ENCODE assay signal across 36 mouse cellular contexts in genomic region chr9:119130692-119131091, GRCm38 (mm10). TPM values are rescaled to one million over a fixed set of nuclear protein-coding genes. Genes with fewer than 3 reads are reported as not detected.
DNase-seq lines count a peak whose midpoint lies in the region; ATAC-seq and TF ChIP-seq lines count a peak whose summit lies in the region.
"Had no signal": no experiment of that assay in that cellular context is flagged by ENCODE, and none has a peak within 500 bp of the region (broad histone marks: within the 10 kb centered on the region; RNA-seq: fewer than 3 reads in every experiment).

No protein-coding gene starts in this region.

- no peaks in the 10 kb centered on the region; the same call in 1 of the 2 replicates for H3K4me1 ChIP-seq in kidney, adult 2 months (ENCODE audit: control insufficient read depth, insufficient read depth, low read length)
- no peaks in the 10 kb centered on the region for H3K4me1 ChIP-seq in kidney, postnatal 0 days (replicated peaks; ENCODE audit: insufficient read depth, low read length)
- H3K4me1 ChIP-seq in kidney, embryonic 14.5 days (ENCODE audit: control insufficient read depth, insufficient read depth, low read length): 0 out of 2 replicates have a peak, but pooled peaks cover 4% of the 10 kb centered on the region
- 0 out of 4 replicates have a peak, but pooled peaks cover 0 to 4% of the 10 kb centered on the region in 2 experiments for H3K4me1 ChIP-seq in MEL (ENCODE audit: control insufficient read depth in 1 of 2, insufficient read depth in 2 of 2, low read length in 2 of 2)
- H3K4me1 ChIP-seq: embryonic facial prominence, embryonic 12.5 days; embryonic facial prominence, embryonic 15.5 days; hindbrain, embryonic 12.5 days; hindbrain, embryonic 15.5 days had no signal

- peak; percentile 19; the same call in 1 of the 2 replicates for ATAC-seq in kidney, postnatal 0 days (replicated peaks; ENCODE audit: low FRiP score, low read depth)
- ATAC-seq in kidney, embryonic 14.5 days (ENCODE audit: low FRiP score, low TSS enrichment): no peak
- ATAC-seq: activated CD4-positive, CD25-positive, alpha-beta regulatory T cell, adult 4 months; forebrain, embryonic 14.5 days; forebrain, postnatal 0 days had no signal

- no peak overlapping the region for H3K4me2 ChIP-seq in kidney, postnatal 0 days (ENCODE audit: low read length)
- no peak overlapping the region for H3K4me2 ChIP-seq in kidney, embryonic 14.5 days (replicated peaks; ENCODE audit: low read depth, low read length)
- H3K4me2 ChIP-seq: embryonic facial prominence, embryonic 12.5 days; embryonic facial prominence, embryonic 15.5 days; heart, embryonic 11.5 days; hindbrain, embryonic 12.5 days; hindbrain, embryonic 15.5 days had no signal

- H3K9ac ChIP-seq in kidney, postnatal 0 days (ENCODE audit: low read depth, low read length): no peak overlapping the region
- H3K9ac ChIP-seq in kidney, embryonic 14.5 days (ENCODE audit: low read depth, low read length): no peak overlapping the region
- no peak overlapping the region for H3K9ac ChIP-seq in MEL (ENCODE audit: control insufficient read depth, low read depth, low read length, poor library complexity, severe bottlenecking)
- H3K9ac ChIP-seq: embryonic facial prominence, embryonic 12.5 days; embryonic facial prominence, embryonic 15.5 days; forebrain, postnatal 0 days; hindbrain, embryonic 12.5 days; hindbrain, embryonic 15.5 days had no signal

- TF ChIP-seq POLR2A in kidney, adult 2 months (IDR thresholded peaks at IDR 0.05; ENCODE audit: low read depth, low read length): no peak
- no peak for TF ChIP-seq POLR2A in MEL (IDR thresholded peaks at IDR 0.05; ENCODE audit: control insufficient read depth in 1 of 2, insufficient read depth in 1 of 2, low read depth in 1 of 2, low read length in 2 of 2, poor library complexity in 1 of 2)

- no peak for TF ChIP-seq CTCF in kidney, adult 2 months (conservative IDR thresholded peaks at IDR 0.05; ENCODE audit: insufficient read depth, insufficient read length, low read depth, low read length)
- TF ChIP-seq CTCF in kidney, postnatal 0 days (IDR thresholded peaks at IDR 0.05; ENCODE audit: low read depth): no peak
- no peak for TF ChIP-seq CTCF in MEL (IDR thresholded peaks at IDR 0.05 in 2 of 3, conservative IDR thresholded peaks at IDR 0.05 in 1 of 3; ENCODE audit: control insufficient read depth in 1 of 3, insufficient read depth in 1 of 3, low read depth in 2 of 3, low read length in 3 of 3, poor library complexity in 1 of 3, severe bottlenecking in 1 of 3)

- TF ChIP-seq EP300 in MEL (IDR thresholded peaks at IDR 0.05; ENCODE audit: low read depth in 1 of 2, low read length in 2 of 2): no peak

- H3K9me3 ChIP-seq in kidney, postnatal 0 days (replicated peaks; ENCODE audit: low read length): no peaks in the 10 kb centered on the region
- no peaks in the 10 kb centered on the region for H3K9me3 ChIP-seq in kidney, embryonic 14.5 days (ENCODE audit: control insufficient read depth, low read length)
- no peaks in the 10 kb centered on the region for H3K9me3 ChIP-seq in MEL (replicated peaks; ENCODE audit: insufficient read depth, low read length)
- H3K9me3 ChIP-seq: embryonic facial prominence, embryonic 12.5 days; embryonic facial prominence, embryonic 15.5 days; hindbrain, embryonic 12.5 days; hindbrain, embryonic 15.5 days had no signal

- no peaks in the 10 kb centered on the region for H3K79me2 ChIP-seq in MEL (ENCODE audit: control insufficient read depth, insufficient read depth, low read length, poor library complexity)

- DNase-seq in kidney, adult 2 months: peak; percentile 38
- DNase-seq in kidney, postnatal 4 days: no peak
- no peak for DNase-seq in kidney, postnatal 0 days (ENCODE audit: low spot score)
- DNase-seq in MEL (ENCODE audit: low read depth, low spot score): peak; percentile 47
- DNase-seq in brain, adult 2 months (ENCODE audit: low read depth, low spot score): peak; percentile 6
- no peak for DNase-seq in left cerebral cortex, postnatal 36 days (ENCODE audit: low spot score in 2 of 2)
- DNase-seq: adrenal gland, adult 8-10 months; adrenal gland, postnatal 25 days; B cell, adult 2 months; cerebellum, adult 11 months; cerebellum, adult 2 months; cerebellum, adult 9-11 months; cerebellum, postnatal 25 days; forebrain, postnatal 0 days; gastrocnemius, adult 2 months; gastrocnemius, postnatal 14 days; heart, adult 11 months had no signal

- H3K4me3 ChIP-seq in kidney, adult 2 months (ENCODE audit: insufficient read depth, low read depth, low read length): no peak overlapping the region
- H3K4me3 ChIP-seq in kidney, postnatal 0 days (replicated peaks; ENCODE audit: low read depth, low read length): no peak overlapping the region
- H3K4me3 ChIP-seq in kidney, embryonic 14.5 days (ENCODE audit: low read length): no peak overlapping the region
- no peak overlapping the region for H3K4me3 ChIP-seq in MEL (ENCODE audit: control insufficient read depth in 1 of 2, insufficient read depth in 1 of 2, low read depth in 2 of 2, low read length in 2 of 2)
- H3K4me3 ChIP-seq: embryonic facial prominence, embryonic 12.5 days; embryonic facial prominence, embryonic 15.5 days; gastrocnemius, adult 2 months; hindbrain, embryonic 12.5 days; hindbrain, embryonic 15.5 days had no signal

- WGBS in kidney, adult 2 months: 27% methylated on average over 5 of the region's 5 CpGs
- WGBS in kidney, postnatal 0 days: 47% methylated on average over 5 of the region's 5 CpGs
- WGBS in kidney, embryonic 14.5 days: 49% methylated on average over 5 of the region's 5 CpGs

- no peaks in the 10 kb centered on the region for H3K36me3 ChIP-seq in kidney, adult 2 months (ENCODE audit: control insufficient read depth, insufficient read depth, low read length)
- no peaks in the 10 kb centered on the region for H3K36me3 ChIP-seq in kidney, postnatal 0 days (ENCODE audit: insufficient read depth, low read length)
- H3K36me3 ChIP-seq in kidney, embryonic 14.5 days (ENCODE audit: control insufficient read depth, insufficient read depth, low read length): no peaks in the 10 kb centered on the region
- H3K36me3 ChIP-seq in MEL (ENCODE audit: control insufficient read depth in 1 of 2, insufficient read depth in 2 of 2, low read length in 2 of 2): no peaks in the 10 kb centered on the region
- H3K36me3 ChIP-seq: embryonic facial prominence, embryonic 12.5 days; embryonic facial prominence, embryonic 15.5 days; G1E; hindbrain, embryonic 12.5 days; hindbrain, embryonic 15.5 days had no signal

- H3K27ac ChIP-seq in kidney, adult 2 months (ENCODE audit: insufficient read depth, low read depth, low read length): no peak overlapping the region
- no peak overlapping the region for H3K27ac ChIP-seq in kidney, postnatal 0 days
- H3K27ac ChIP-seq in kidney, embryonic 14.5 days (ENCODE audit: low read depth, low read length): no peak overlapping the region
- H3K27ac ChIP-seq in MEL (ENCODE audit: control insufficient read depth, low read depth, low read length): no peak overlapping the region
- H3K27ac ChIP-seq: embryonic facial prominence, embryonic 12.5 days; embryonic facial prominence, embryonic 15.5 days; gastrocnemius, adult 2 months; hindbrain, embryonic 12.5 days; hindbrain, embryonic 15.5 days had no signal

- H3K27me3 ChIP-seq in kidney, adult 2 months (replicated peaks; ENCODE audit: control insufficient read depth, insufficient read depth, low read length): no peaks in the 10 kb centered on the region
- H3K27me3 ChIP-seq in kidney, postnatal 0 days (ENCODE audit: insufficient read depth, low read length): no peaks in the 10 kb centered on the region
- no peaks in the 10 kb centered on the region for H3K27me3 ChIP-seq in kidney, embryonic 14.5 days (ENCODE audit: control insufficient read depth, insufficient read depth, low read length)
- H3K27me3 ChIP-seq in MEL (ENCODE audit: control insufficient read depth in 1 of 2, insufficient read depth in 2 of 2, low read length in 2 of 2): peaks cover 0 to 2% of the 10 kb centered on the region in 2 experiments; a peak in 2 of 4 replicates
- H3K27me3 ChIP-seq: CH12.LX; embryonic facial prominence, embryonic 12.5 days; embryonic facial prominence, embryonic 15.5 days; hindbrain, embryonic 12.5 days; hindbrain, embryonic 15.5 days had no signal

- intact Hi-C loops in left cerebral cortex, postnatal 36 days (cut with DNase I): no loop called here

- TF ChIP-seq RAD21 in MEL (IDR thresholded peaks at IDR 0.05; ENCODE audit: low read depth, low read length): no peak

RNA-seq across cellular contexts. Expression of gene Acaa1b, which starts 26.2 kb away (rescaled TPM):
- 417 and 424 TPM in 2 replicates for polyA plus RNA-seq in kidney, adult 2 months (2012; rRNA removed)
- polyA plus RNA-seq in kidney, postnatal 0 days (2015; fragmentation: Nextera tagmentation; extraction: Ambion mirVana): 72.8 and 79.8 TPM in 2 replicates
- 8.1 and 13.5 TPM in 2 replicates for polyA plus RNA-seq in kidney, embryonic 14.5 days (2014; fragmentation: Nextera tagmentation; extraction: Ambion mirVana)
- total RNA-seq in MEL (2012; rRNA removed): 1.3 and 1.4 TPM in 2 replicates
- 1 to 10 TPM in 1 of 2 experiments, not detected in 1; 1.9 TPM for polyA plus RNA-seq in MEL (2012; ENCODE audit: insufficient read depth in 1 of 2, insufficient read length in 2 of 2, low read depth in 1 of 2, low replicate concordance in 2 of 2, missing spikeins in 1 of 2)
- total RNA-seq in left cerebral cortex, postnatal 36 days (2021): 1 to 10 TPM; 1.3 to 1.7 TPM
- total RNA-seq: common myeloid progenitor, adult 5-6 weeks; G1E; hematopoietic stem cell, adult 5-6 weeks had no signal
- polyA plus RNA-seq: activated CD4-positive, CD25-positive, alpha-beta regulatory T cell, adult 4 months; G1E had no signal

RNA-seq across cellular contexts. Expression of gene Gm47289, which starts 28.3 kb away (rescaled TPM):
- 0.03 TPM in 1 of 2 replicates, not detected in the other for polyA plus RNA-seq in kidney, adult 2 months (2012; rRNA removed)
- polyA plus RNA-seq in kidney, postnatal 0 days (2015; fragmentation: Nextera tagmentation; extraction: Ambion mirVana): not detected in 2 replicates
- not detected in 2 replicates for polyA plus RNA-seq in kidney, embryonic 14.5 days (2014; fragmentation: Nextera tagmentation; extraction: Ambion mirVana)
- not detected in 2 replicates for total RNA-seq in MEL (2012; rRNA removed)
- not detected for polyA plus RNA-seq in MEL (2012; ENCODE audit: insufficient read depth in 1 of 2, insufficient read length in 2 of 2, low read depth in 1 of 2, low replicate concordance in 2 of 2, missing spikeins in 1 of 2)
- total RNA-seq in left cerebral cortex, postnatal 36 days (2021): not detected
- total RNA-seq: adrenal gland, adult 8-10 months; adrenal gland, postnatal 25 days; CH12.LX; common myeloid progenitor, adult 5-6 weeks; forebrain, postnatal 0 days; gastrocnemius, adult 2 months; gastrocnemius, postnatal 14 days; gastrocnemius, postnatal 4 days; heart, adult 8-10 months; heart, postnatal 25 days; hematopoietic stem cell, adult 5-6 weeks had no signal
- polyA plus RNA-seq: cerebellum, adult 2 months; embryonic facial prominence, embryonic 12.5 days; embryonic facial prominence, embryonic 15.5 days; forebrain, embryonic 11.5 days; forebrain, embryonic 14.5 days; forebrain, postnatal 0 days; frontal cortex, adult 2 months; G1E; heart, embryonic 11.5 days; heart, embryonic 14.5 days; heart, postnatal 0 days; hindbrain, embryonic 12.5 days; hindbrain, embryonic 15.5 days had no signal

RNA-seq across cellular contexts. Expression of gene Dlec1, which starts 28.4 kb away (rescaled TPM):
- polyA plus RNA-seq in kidney, adult 2 months (2012; rRNA removed): 30.3 and 38.7 TPM in 2 replicates
- 6.4 and 6.6 TPM in 2 replicates for polyA plus RNA-seq in kidney, postnatal 0 days (2015; fragmentation: Nextera tagmentation; extraction: Ambion mirVana)
- polyA plus RNA-seq in kidney, embryonic 14.5 days (2014; fragmentation: Nextera tagmentation; extraction: Ambion mirVana): 2.4 and 3.2 TPM in 2 replicates
- total RNA-seq in MEL (2012; rRNA removed): not detected in 2 replicates
- polyA plus RNA-seq in MEL (2012; ENCODE audit: insufficient read depth in 1 of 2, insufficient read length in 2 of 2, low read depth in 1 of 2, low replicate concordance in 2 of 2, missing spikeins in 1 of 2): under 1 TPM in 1 of 2 experiments, not detected in 1; 0.22 TPM
- total RNA-seq in left cerebral cortex, postnatal 36 days (2021): 1 to 10 TPM; 4.1 to 5.1 TPM
- total RNA-seq: common myeloid progenitor, adult 5-6 weeks; G1E; gastrocnemius, adult 2 months had no signal
- polyA plus RNA-seq: G1E had no signal

RNA-seq across cellular contexts. Expression of gene Plcd1, which starts 37.4 kb away (rescaled TPM):
- 11.3 and 11.8 TPM in 2 replicates for polyA plus RNA-seq in kidney, adult 2 months (2012; rRNA removed)
- polyA plus RNA-seq in kidney, postnatal 0 days (2015; fragmentation: Nextera tagmentation; extraction: Ambion mirVana): 17.3 and 17.8 TPM in 2 replicates
- polyA plus RNA-seq in kidney, embryonic 14.5 days (2014; fragmentation: Nextera tagmentation; extraction: Ambion mirVana): 18.5 and 18.7 TPM in 2 replicates
- not detected in 2 replicates for total RNA-seq in MEL (2012; rRNA removed)
- polyA plus RNA-seq in MEL (2012; ENCODE audit: insufficient read depth in 1 of 2, insufficient read length in 2 of 2, low read depth in 1 of 2, low replicate concordance in 2 of 2, missing spikeins in 1 of 2): under 1 TPM in 1 of 2 experiments, not detected in 1; 0.36 TPM
- total RNA-seq in left cerebral cortex, postnatal 36 days (2021): 10 to 100 TPM; 12.6 to 14.9 TPM
- total RNA-seq: common myeloid progenitor, adult 5-6 weeks; G1E had no signal
- polyA plus RNA-seq: G1E had no signal

Comparison
In these comparisons a context has a peak if more than half of its experiments do, and no peak if none do; other contexts are left out.
1. DNase-seq: peak in kidney, adult 2 months (single experiment), MEL (single experiment) and brain, adult 2 months (single experiment); none in kidney, postnatal 4 days (0 of 2), kidney, postnatal 0 days (single experiment) and left cerebral cortex, postnatal 36 days (0 of 2).